ENCODE assay signal across 8 mouse cellular contexts in the genomic region with DNA sequence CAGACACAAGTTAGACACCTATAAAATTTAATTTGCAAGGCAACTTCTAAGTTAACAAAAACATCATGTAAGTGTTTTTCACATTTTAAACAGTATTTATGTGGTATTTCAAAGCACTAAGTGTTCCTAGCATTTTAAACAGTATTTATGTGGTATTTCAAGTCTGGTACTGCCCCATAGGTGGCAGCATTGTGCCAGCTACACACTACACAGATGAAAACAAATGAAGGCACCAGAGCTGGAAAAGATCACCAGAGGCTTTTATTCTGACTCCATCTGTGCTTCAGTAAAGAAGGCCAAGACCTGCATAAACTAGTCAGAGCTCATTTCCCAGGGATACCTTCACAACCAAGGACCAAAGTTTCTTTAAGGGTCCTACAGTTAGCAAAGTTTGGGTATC. TPM values are rescaled to one million over a fixed set of nuclear protein-coding genes. Genes with fewer than 3 reads are reported as not detected.
A peak's percentile ranks its signal among the peaks of the same experiment; 100 is the strongest.
DNase-seq lines count a peak whose midpoint lies in the region; ATAC-seq lines count a peak whose summit lies in the region.

No protein-coding gene starts in this region.

- H3K4me2 ChIP-seq in heart, embryonic 12.5 days, result no peak overlapping the region
- no peak overlapping the region for H3K4me2 ChIP-seq in limb, embryonic 11.5 days (ENCODE audit: low read depth, severe bottlenecking)
- H3K4me2 ChIP-seq in midbrain, embryonic 16.5 days (ENCODE audit: low read length), result no peak overlapping the region

- no peaks in the 10 kb centered on the region for H3K27me3 ChIP-seq in heart, embryonic 12.5 days (replicated peaks)
- no peaks in the 10 kb centered on the region for H3K27me3 ChIP-seq in limb, embryonic 11.5 days (ENCODE audit: control insufficient read depth, insufficient read depth, low read length)
- H3K27me3 ChIP-seq in midbrain, embryonic 16.5 days (ENCODE audit: control insufficient read depth, insufficient read depth, low read depth, low read length), result no peaks in the 10 kb centered on the region
- no peaks in the 10 kb centered on the region for H3K27me3 ChIP-seq in splenic B cell, adult 2 months (ENCODE audit: control insufficient read depth, insufficient read depth, low read length, poor library complexity, severe bottlenecking)

- H3K36me3 ChIP-seq in heart, embryonic 12.5 days, result peaks cover 5% of the 10 kb centered on the region
- no peaks in the 10 kb centered on the region for H3K36me3 ChIP-seq in limb, embryonic 11.5 days (ENCODE audit: control insufficient read depth, insufficient read depth, low read length)
- no peaks in the 10 kb centered on the region for H3K36me3 ChIP-seq in midbrain, embryonic 16.5 days (ENCODE audit: control insufficient read depth, insufficient read depth, low read length)
- no peaks in the 10 kb centered on the region for H3K36me3 ChIP-seq in splenic B cell, adult 2 months (ENCODE audit: control insufficient read depth, insufficient read depth, low read length, poor library complexity, severe bottlenecking)

- peak; percentile 77 for DNase-seq in adrenal gland, postnatal 10 days
- DNase-seq in embryo, embryonic 9.5 days (ENCODE audit: extremely low spot score), result peak; percentile 45
- DNase-seq in kidney, adult 9 months, result peak; percentile 82
- peak; percentile 79 for DNase-seq in limb, embryonic 11.5 days (ENCODE audit: low spot score)
- peak; percentile 84 for DNase-seq in splenic B cell, adult 2 months (ENCODE audit: low read depth, low spot score)

- ATAC-seq in CD4-positive, CD25-positive, alpha-beta regulatory T cell, adult 4 months, result peak; percentile 87
- ATAC-seq in heart, embryonic 12.5 days (ENCODE audit: insufficient number of reproducible peaks, low FRiP score), result 0 out of 2 replicates have a peak, but pooled peaks have one; percentile 33
- ATAC-seq in limb, embryonic 11.5 days (ENCODE audit: insufficient number of reproducible peaks, low FRiP score, low TSS enrichment, low read depth), result no peak; the same call in 1 of the 2 replicates
- peak; percentile 80; the same call in 1 of the 2 replicates for ATAC-seq in midbrain, embryonic 16.5 days

- H3K4me3 ChIP-seq in heart, embryonic 12.5 days, result no peak overlapping the region
- no peak overlapping the region for H3K4me3 ChIP-seq in limb, embryonic 11.5 days (ENCODE audit: low read depth, low read length)
- no peak overlapping the region for H3K4me3 ChIP-seq in midbrain, embryonic 16.5 days (ENCODE audit: low read depth, low read length)

- peak overlapping the region; percentile 30; the same call in 1 of the 2 replicates for H3K27ac ChIP-seq in heart, embryonic 12.5 days (ENCODE audit: poor library complexity, severe bottlenecking)
- H3K27ac ChIP-seq in limb, embryonic 11.5 days (replicated peaks; ENCODE audit: low read depth, low read length), result no peak overlapping the region
- H3K27ac ChIP-seq in midbrain, embryonic 16.5 days (ENCODE audit: low read length), result no peak overlapping the region

- H3K9ac ChIP-seq in heart, embryonic 12.5 days, result no peak overlapping the region
- no peak overlapping the region for H3K9ac ChIP-seq in limb, embryonic 11.5 days (ENCODE audit: low read length)
- H3K9ac ChIP-seq in midbrain, embryonic 16.5 days (ENCODE audit: low read depth, low read length), result no peak overlapping the region

- peaks cover 20% of the 10 kb centered on the region for H3K4me1 ChIP-seq in heart, embryonic 12.5 days (replicated peaks)
- no peaks in the 10 kb centered on the region for H3K4me1 ChIP-seq in limb, embryonic 11.5 days (ENCODE audit: control insufficient read depth, insufficient read depth, low read length)
- H3K4me1 ChIP-seq in midbrain, embryonic 16.5 days (ENCODE audit: control insufficient read depth, insufficient read depth, low read length), result peaks cover 5% of the 10 kb centered on the region; the same call in 1 of the 2 replicates

- no peaks in the 10 kb centered on the region for H3K9me3 ChIP-seq in heart, embryonic 12.5 days (replicated peaks)
- H3K9me3 ChIP-seq in limb, embryonic 11.5 days (ENCODE audit: control insufficient read depth, low read length), result no peaks in the 10 kb centered on the region
- no peaks in the 10 kb centered on the region for H3K9me3 ChIP-seq in midbrain, embryonic 16.5 days (replicated peaks; ENCODE audit: control insufficient read depth, low read length, poor library complexity, severe bottlenecking)

RNA-seq across cellular contexts. Expression of a gene that starts 7.6 kb away (rescaled TPM):
- not detected for polyA plus RNA-seq in CD4-positive, CD25-positive, alpha-beta regulatory T cell, adult 4 months (2017; shearing (Covaris generic))
- 10 to 100 TPM; 55.1 to 62.3 TPM for total RNA-seq in adrenal gland, postnatal 10 days (2021)
- 236 and 238 TPM in 2 replicates for polyA plus RNA-seq in heart, embryonic 12.5 days (2016; fragmentation: Nextera tagmentation; extraction: Ambion mirVana)
- 41.6 and 42.6 TPM in 2 replicates for polyA plus RNA-seq in limb, embryonic 11.5 days (2014; fragmentation: Nextera tagmentation; extraction: Ambion mirVana)
- 74.7 and 81.8 TPM in 2 replicates for polyA plus RNA-seq in midbrain, embryonic 16.5 days (2015; fragmentation: Nextera tagmentation; extraction: Ambion mirVana)

RNA-seq across cellular contexts. Expression of a gene that starts 25.5 kb away (rescaled TPM):
- polyA plus RNA-seq in CD4-positive, CD25-positive, alpha-beta regulatory T cell, adult 4 months (2017; shearing (Covaris generic)), result 10 to 100 TPM; 13.6 to 14.0 TPM
- 10 to 100 TPM; 41.6 to 44.3 TPM for total RNA-seq in adrenal gland, postnatal 10 days (2021)
- 59.5 and 63.1 TPM in 2 replicates for polyA plus RNA-seq in heart, embryonic 12.5 days (2016; fragmentation: Nextera tagmentation; extraction: Ambion mirVana)
- polyA plus RNA-seq in limb, embryonic 11.5 days (2014; fragmentation: Nextera tagmentation; extraction: Ambion mirVana), result 83.0 and 86.8 TPM in 2 replicates
- 141 and 147 TPM in 2 replicates for polyA plus RNA-seq in midbrain, embryonic 16.5 days (2015; fragmentation: Nextera tagmentation; extraction: Ambion mirVana)

Comparison
In these comparisons a context has a peak if more than half of its experiments do, and no peak if none do; other contexts are left out.
1. RNA of a gene that starts 7.6 kb away (polyA plus RNA-seq): 236 to 238 TPM in heart, embryonic 12.5 days, 74.7 to 81.8 TPM in midbrain, embryonic 16.5 days and 41.6 to 42.6 TPM in limb, embryonic 11.5 days; not detected in CD4-positive, CD25-positive, alpha-beta regulatory T cell, adult 4 months; every median in the first group is over 10 times any median in the second.
2. Peak in every context shown above with its lines, with median percentiles within 50 percentile points of each other: DNase-seq.